Mouse (Mus musculus) intestine, postnatal 0 days (tissue): ENCODE measurements around the gene Ldhc. TPM values are rescaled to one million over a fixed set of nuclear protein-coding genes. Genes with fewer than 3 reads are reported as not detected.
A peak's percentile ranks its signal among the peaks of the same experiment; 100 is the strongest.

ENCODE experiments used
- ATAC-seq: fragments of 200-750 bp; cut with Nextera tagmentation; 2 replicates; pipeline ENCODE4 v1.8.0; 2017; ENCODE audit warnings: mild to moderate bottlenecking, moderate TSS enrichment, moderate library complexity
- H3K27ac ChIP-seq: fragments of 300-500 bp; sonication (generic); 2 replicates; pipeline ENCODE4 v1.5.1; 2014; ENCODE audit warnings: mild to moderate bottlenecking, low read depth, low read length, moderate library complexity
- H3K27me3 ChIP-seq: fragments of 300-500 bp; sonication (generic); replicated peaks from 2 replicates; pipeline ENCODE4 v1.6.1; 2014; ENCODE audit warnings: low read length, mixed read lengths; ENCODE audit not compliant: control insufficient read depth, insufficient read depth
- H3K36me3 ChIP-seq: fragments of 300-500 bp; sonication (generic); 2 replicates; pipeline ENCODE4 v1.6.1; 2014; ENCODE audit warnings: mild to moderate bottlenecking, moderate library complexity; ENCODE audit not compliant: control insufficient read depth, insufficient read depth
- H3K4me1 ChIP-seq: fragments of 300-500 bp; sonication (generic); replicated peaks from 2 replicates; pipeline ENCODE4 v1.6.1; 2014; ENCODE audit warnings: antibody characterized with exemption, low read length, mixed read lengths; ENCODE audit not compliant: control insufficient read depth, insufficient read depth
- H3K4me2 ChIP-seq: fragments of 300-500 bp; sonication (generic); replicated peaks from 2 replicates; pipeline ENCODE4 v1.6.1; 2014; ENCODE audit warnings: low read depth, mild to moderate bottlenecking, moderate library complexity
- H3K4me3 ChIP-seq: fragments of 300-500 bp; sonication (generic); 2 replicates; pipeline ENCODE4 v1.5.1; 2014; ENCODE audit warnings: low read depth, low read length
- H3K9ac ChIP-seq: fragments of 300-500 bp; sonication (generic); 2 replicates; pipeline ENCODE4 v1.6.1; 2014; ENCODE audit warnings: mild to moderate bottlenecking, low read depth, low read length
- H3K9me3 ChIP-seq: fragments of 300-500 bp; sonication (generic); 2 replicates; pipeline ENCODE4 v1.6.1; 2016; ENCODE audit warnings: mixed run types; ENCODE audit not compliant: control insufficient read depth
- CTCF ChIP-seq: sonication (generic); IDR thresholded peaks from 2 replicates; pipeline ENCODE4 v1.5.1; 2016; ENCODE audit warnings: low read depth, mild to moderate bottlenecking, control low read depth, antibody characterized with exemption, moderate library complexity
- WGBS: fragments of 180-500 bp; shearing (Covaris S2); extraction: QIAGEN DNeasy Blood & Tissue Kit; methylation state at CpG from one replicate; pipeline ENCODE4 v1.1.7; 2014; 5-methylcytosine and 5-hydroxymethylcytosine counted together
- polyA plus RNA-seq: library from polyadenylated mRNA; unstranded; fragments of >200 nt; fragmentation: Nextera tagmentation; extraction: Ambion mirVana; gene quantifications from 2 replicates; pipeline ENCODE4 v1.2.1, GENCODE M21; 2015

Gene Ldhc
- polyA plus RNA-seq, 1 experiment from 2014 or later: not detected

DNA sequence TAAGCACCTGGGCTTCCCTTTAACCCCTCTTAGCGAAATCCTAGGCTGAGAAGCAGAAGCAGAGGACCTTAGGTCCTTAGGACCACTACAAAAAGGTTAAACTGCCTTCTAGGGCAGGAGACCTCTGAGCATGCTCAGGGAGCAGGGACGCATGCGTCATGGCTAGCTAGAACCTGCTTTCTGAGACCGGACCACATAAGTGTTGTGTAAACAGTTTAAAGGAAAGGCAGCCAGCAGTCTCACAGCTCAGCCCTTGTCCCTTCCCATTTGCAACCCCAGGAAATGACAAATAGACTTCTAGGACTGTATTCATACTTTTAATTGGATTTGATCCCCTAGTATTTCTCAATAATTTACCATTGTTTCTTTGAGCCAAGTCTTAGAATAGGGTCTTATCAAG is 20.7 kb upstream of the Ldhc start:
- 35% methylated on average over 4 of the region's 4 CpGs for WGBS
- H3K9ac ChIP-seq: no peak overlapping the region
- no peak overlapping the region for H3K4me2 ChIP-seq

GRCm38 (mm10) chr7:46840787-46841525 is 20.0 kb upstream of the Ldhc start, which contains the start of gene Ldha:
Gene Ldha, plus strand, starts transcription at chr7:46841475.
- H3K4me1 ChIP-seq: peaks cover 21% of the 10 kb centered on the region
- no peak within 1 kb of the TSS for H3K4me2 ChIP-seq
- H3K4me3 ChIP-seq: no peak within 1 kb of the TSS
- no peaks in the 10 kb centered on the region for H3K36me3 ChIP-seq
- H3K9ac ChIP-seq: no peak within 1 kb of the TSS
- no peak for TF ChIP-seq CTCF
- 52% methylated on average over 6 of the region's 6 CpGs for WGBS
- ATAC-seq: no peak
- H3K9me3 ChIP-seq: no peaks in the 10 kb centered on the region
- no peaks in the 10 kb centered on the region for H3K27me3 ChIP-seq
- H3K27ac ChIP-seq: peak within 1 kb of the TSS; percentile 91

More for the DNA sequence above, 20.7 kb upstream of the Ldhc start:
- H3K4me1 ChIP-seq: peaks cover 20% of the 10 kb centered on the region
- TF ChIP-seq CTCF: no peak
- H3K27ac ChIP-seq: peak overlapping the region; percentile 91
- H3K9me3 ChIP-seq: no peaks in the 10 kb centered on the region
- no peaks in the 10 kb centered on the region for H3K36me3 ChIP-seq
- no peak overlapping the region for H3K4me3 ChIP-seq
- ATAC-seq: no peak
- no peaks in the 10 kb centered on the region for H3K27me3 ChIP-seq

- no peak overlapping the region for H3K4me3 ChIP-seq
- no peak overlapping the region for H3K27ac ChIP-seq
- H3K9ac ChIP-seq: no peak overlapping the region
- 37% methylated on average over 5 of the region's 5 CpGs for WGBS
- H3K36me3 ChIP-seq: no peaks in the 10 kb centered on the region
- peaks cover 25% of the 10 kb centered on the region for H3K4me1 ChIP-seq
- no peak overlapping the region for H3K4me2 ChIP-seq
- ATAC-seq: no peak
- no peaks in the 10 kb centered on the region for H3K27me3 ChIP-seq
- no peak for TF ChIP-seq CTCF
- no peaks in the 10 kb centered on the region for H3K9me3 ChIP-seq
Measured at GRCm38 (mm10) chr7:46842278-46842677, 18.7 kb upstream of the Ldhc start.

DNA sequence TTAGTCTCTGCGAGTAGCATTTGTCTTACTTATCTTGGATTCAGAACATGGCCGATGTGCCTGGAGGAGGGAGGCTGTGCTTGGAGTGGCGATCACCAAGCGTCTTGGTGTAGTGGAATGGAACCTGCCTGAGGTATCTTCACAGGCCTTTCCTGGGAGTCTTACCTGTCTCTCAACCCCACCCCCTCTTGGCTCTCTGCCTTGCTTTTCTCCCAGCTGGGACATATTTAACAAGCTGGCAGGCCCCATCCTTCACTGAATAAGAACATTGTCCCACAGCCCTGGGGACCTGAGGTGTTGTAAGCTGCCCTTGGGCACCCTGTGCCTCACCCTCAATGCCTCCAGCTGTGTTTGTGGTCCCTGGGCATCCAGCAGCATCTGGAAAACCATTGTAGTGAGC is 17.4 kb upstream of the Ldhc start:
- Histone ChIP-seq H3K4me1 (peaks cover 25% of the 10 kb centered on the region), H3K36me3 (peaks cover 6% of the 10 kb centered on the region; the same call in 1 of the 2 replicates), H3K4me2 (no peak overlapping the region), H3K9ac (no peak overlapping the region), H3K27me3 (no peaks in the 10 kb centered on the region), H3K27ac (no peak overlapping the region), H3K4me3 (no peak overlapping the region), H3K9me3 (no peaks in the 10 kb centered on the region)
- no peak for ATAC-seq
- TF ChIP-seq CTCF: no peak
- WGBS: 84% methylated on average over 4 of the region's 4 CpGs

GRCm38 (mm10) chr7:46845211-46845977 is 15.6 kb upstream of the Ldhc start:
- under 1% methylated on average over 51 of the region's 51 CpGs for WGBS
- peak; percentile 73 for ATAC-seq
- Histone ChIP-seq H3K27ac (peak overlapping the region; percentile 88), H3K36me3 (peaks cover 24% of the 10 kb centered on the region), H3K4me3 (peak overlapping the region; percentile 69), H3K9me3 (no peaks in the 10 kb centered on the region), H3K4me1 (peaks cover 16% of the 10 kb centered on the region), H3K4me2 (peak overlapping the region; percentile 88), H3K27me3 (no peaks in the 10 kb centered on the region), H3K9ac (peak overlapping the region; percentile 75)
- no peak for TF ChIP-seq CTCF

GRCm38 (mm10) chr7:46845978-46846485 is 15.0 kb upstream of the Ldhc start:
- TF ChIP-seq CTCF: no peak
- no peaks in the 10 kb centered on the region for H3K9me3 ChIP-seq
- peaks cover 28% of the 10 kb centered on the region for H3K36me3 ChIP-seq
- no peaks in the 10 kb centered on the region for H3K27me3 ChIP-seq
- peak overlapping the region; percentile 75 for H3K9ac ChIP-seq
- peak overlapping the region; percentile 69 for H3K4me3 ChIP-seq
- H3K4me2 ChIP-seq: peak overlapping the region; percentile 88
- H3K4me1 ChIP-seq: peaks cover 13% of the 10 kb centered on the region
- under 1% methylated on average over 36 of the region's 36 CpGs for WGBS
- H3K27ac ChIP-seq: peak overlapping the region; percentile 88
- ATAC-seq: peak; percentile 3; the same call in 1 of the 2 replicates
